Comparison of ENCODE assay signal across 23 mouse cellular contexts in genomic region chr2:49951681-49952080, GRCm38 (mm10).
"Had no signal": no experiment of that assay in that cellular context is flagged by ENCODE, and none has a peak within 500 bp of the region (broad histone marks: within the 10 kb centered on the region; RNA-seq: fewer than 3 reads in every experiment).

No protein-coding gene starts in this region.

- DNase-seq: gastrocnemius, postnatal 14 days; gastrocnemius, postnatal 36 days; heart, postnatal 10 days; heart, postnatal 4 days; kidney, adult 18-20 months; kidney, adult 8-10 months; kidney, postnatal 10 days; kidney, postnatal 25 days; kidney, postnatal 4 days; left cerebral cortex, postnatal 4 days had no signal

- H3K36me3 ChIP-seq: heart, embryonic 12.5 days; hindbrain, embryonic 10.5 days; intestine, embryonic 15.5 days; liver, embryonic 12.5 days had no signal

- H3K9ac ChIP-seq: heart, embryonic 12.5 days; hindbrain, embryonic 12.5 days; hindbrain, embryonic 14.5 days; intestine, embryonic 15.5 days; limb, embryonic 13.5 days; limb, embryonic 15.5 days; liver, embryonic 12.5 days; liver, embryonic 14.5 days had no signal

- H3K27ac ChIP-seq: hindbrain, embryonic 10.5 days; hindbrain, embryonic 12.5 days; hindbrain, embryonic 14.5 days; intestine, embryonic 15.5 days; layer of hippocampus, adult 2 months; limb, embryonic 13.5 days; limb, embryonic 15.5 days; liver, embryonic 12.5 days; liver, embryonic 14.5 days had no signal

- H3K4me1 ChIP-seq: limb, embryonic 13.5 days; limb, embryonic 15.5 days; liver, embryonic 12.5 days had no signal

- H3K4me3 ChIP-seq: heart, embryonic 12.5 days; hindbrain, embryonic 10.5 days; hindbrain, embryonic 12.5 days; intestine, embryonic 15.5 days; layer of hippocampus, adult 2 months; limb, embryonic 13.5 days; limb, embryonic 15.5 days; liver, embryonic 12.5 days had no signal

- H3K9me3 ChIP-seq: hindbrain, embryonic 10.5 days; intestine, embryonic 15.5 days; limb, embryonic 15.5 days; liver, embryonic 12.5 days had no signal

- ATAC-seq: hindbrain, embryonic 16.5 days; inflammation-experienced regulatory T-cells, adult 6 months; intestine, embryonic 15.5 days; intestine, postnatal 0 days; liver, embryonic 12.5 days had no signal

- H3K27me3 ChIP-seq: heart, embryonic 12.5 days; hindbrain, embryonic 12.5 days; intestine, embryonic 15.5 days; limb, embryonic 13.5 days; limb, embryonic 15.5 days; liver, embryonic 12.5 days had no signal
